Mouse (Mus musculus) myocyte (in vitro differentiated cells): ENCODE measurements around the gene Pwp2.

ENCODE experiments used
- MAX ChIP-seq: IDR thresholded peaks from one replicate; pipeline ENCODE4 v1.6.1; 2011; ENCODE audit warnings: low read depth, mild to moderate bottlenecking, control low read depth
- POLR2A ChIP-seq: IDR thresholded peaks from one replicate; pipeline ENCODE4 v1.6.1; 2011; ENCODE audit warnings: low read depth, mild to moderate bottlenecking, control low read depth, moderate library complexity; ENCODE audit not compliant: insufficient read length
- POLR2AphosphoS2 ChIP-seq: IDR thresholded peaks from one replicate; pipeline ENCODE4 v1.6.1; 2011; ENCODE audit warnings: low read depth, control low read depth; ENCODE audit not compliant: insufficient read length
- SRF ChIP-seq: IDR thresholded peaks from one replicate; pipeline ENCODE4 v1.6.1; 2011; ENCODE audit warnings: low read depth; ENCODE audit not compliant: control insufficient read depth, insufficient read length
- USF1 ChIP-seq: IDR thresholded peaks from one replicate; pipeline ENCODE4 v1.6.1; 2011; ENCODE audit warnings: low read depth, mild to moderate bottlenecking, control low read depth, moderate library complexity

GRCm38 (mm10) chr10:78139572-78140250 lies 45.2 kb downstream of the Pwp2 start:
- TF ChIP-seq MAX (no peak), POLR2AphosphoS2 (no peak), SRF (no peak), POLR2A (no peak), USF1 (no peak)
